Mouse (Mus musculus) liver, postnatal 0 days (tissue): Measurements from ENCODE around the gene Actr3b. TPM values are rescaled to one million over a fixed set of nuclear protein-coding genes. Genes with fewer than 3 reads are reported as not detected.
"Not testable (repeated sequence)": the region's sequence is repeated elsewhere in the genome, so short reads cannot be mapped to it uniquely, and the experiment has no call there.

Experiments
- ATAC-seq: fragments of 200-750 bp; cut with Nextera tagmentation; 2 replicates; pipeline ENCODE4 v1.8.0; 2017; ENCODE audit warnings: mild to moderate bottlenecking, moderate library complexity
- DNase-seq: peaks from one replicate; pipeline ENCODE4 v3.0.0-alpha.2; 2016
- H3K27ac ChIP-seq: fragments of 300-500 bp; sonication (generic); 2 replicates; pipeline ENCODE4 v1.5.1; 2014; ENCODE audit warnings: antibody characterized with exemption, moderate library complexity, mild to moderate bottlenecking, low read depth
- H3K27me3 ChIP-seq: fragments of 300-500 bp; sonication (generic); 2 replicates; pipeline ENCODE4 v1.6.1; 2014; ENCODE audit warnings: low read length, control low read depth, mixed read lengths; ENCODE audit not compliant: insufficient read depth
- H3K36me3 ChIP-seq: fragments of 300-500 bp; sonication (generic); replicated peaks from 2 replicates; pipeline ENCODE4 v1.6.1; 2014; ENCODE audit warnings: mild to moderate bottlenecking, control low read depth, low read length, moderate library complexity, mixed read lengths; ENCODE audit not compliant: insufficient read depth
- H3K4me1 ChIP-seq: fragments of 300-500 bp; sonication (generic); 2 replicates; pipeline ENCODE4 v1.6.1; 2014; ENCODE audit warnings: antibody characterized with exemption, mild to moderate bottlenecking, control low read depth; ENCODE audit not compliant: insufficient read depth
- H3K4me2 ChIP-seq: fragments of 300-500 bp; sonication (generic); 2 replicates; pipeline ENCODE4 v1.6.1; 2014; ENCODE audit warnings: low read depth, mild to moderate bottlenecking, low read length, moderate library complexity, mixed read lengths
- H3K4me3 ChIP-seq: fragments of 300-500 bp; sonication (generic); 2 replicates; pipeline ENCODE4 v1.5.1; 2014; ENCODE audit warnings: low read depth, low read length
- H3K9ac ChIP-seq: fragments of 300-500 bp; sonication (generic); replicated peaks from 2 replicates; pipeline ENCODE4 v1.6.1; 2014; ENCODE audit warnings: mild to moderate bottlenecking, moderate library complexity
- H3K9me3 ChIP-seq: fragments of 300-500 bp; sonication (generic); 2 replicates; pipeline ENCODE4 v1.6.1; 2016; ENCODE audit warnings: mild to moderate bottlenecking, control low read depth, low read length, mixed read lengths
- CTCF ChIP-seq: sonication (generic); IDR thresholded peaks from 2 replicates; pipeline ENCODE4 v1.5.1; 2016; ENCODE audit warnings: antibody characterized with exemption, low read depth
- EP300 ChIP-seq: IDR thresholded peaks from 2 replicates; pipeline ENCODE4 v1.6.1; 2016; ENCODE audit warnings: antibody characterized with exemption, low read depth, mild to moderate bottlenecking
- WGBS: fragments of 180-500 bp; shearing (Covaris S2); extraction: QIAGEN DNeasy Blood & Tissue Kit; methylation state at CpG from one replicate; pipeline ENCODE4 v1.1.7; 2014; ENCODE audit not compliant: insufficient replicate concordance; 5-methylcytosine and 5-hydroxymethylcytosine counted together
- polyA plus RNA-seq: library from polyadenylated mRNA; unstranded; fragments of >200 nt; fragmentation: Nextera tagmentation; extraction: Ambion mirVana; gene quantifications from 2 replicates; pipeline ENCODE4 v1.2.1, GENCODE M21; 2015

Actr3b gene
- polyA plus RNA-seq, 1 experiment from 2014 or later = 0.68 TPM

DNA sequence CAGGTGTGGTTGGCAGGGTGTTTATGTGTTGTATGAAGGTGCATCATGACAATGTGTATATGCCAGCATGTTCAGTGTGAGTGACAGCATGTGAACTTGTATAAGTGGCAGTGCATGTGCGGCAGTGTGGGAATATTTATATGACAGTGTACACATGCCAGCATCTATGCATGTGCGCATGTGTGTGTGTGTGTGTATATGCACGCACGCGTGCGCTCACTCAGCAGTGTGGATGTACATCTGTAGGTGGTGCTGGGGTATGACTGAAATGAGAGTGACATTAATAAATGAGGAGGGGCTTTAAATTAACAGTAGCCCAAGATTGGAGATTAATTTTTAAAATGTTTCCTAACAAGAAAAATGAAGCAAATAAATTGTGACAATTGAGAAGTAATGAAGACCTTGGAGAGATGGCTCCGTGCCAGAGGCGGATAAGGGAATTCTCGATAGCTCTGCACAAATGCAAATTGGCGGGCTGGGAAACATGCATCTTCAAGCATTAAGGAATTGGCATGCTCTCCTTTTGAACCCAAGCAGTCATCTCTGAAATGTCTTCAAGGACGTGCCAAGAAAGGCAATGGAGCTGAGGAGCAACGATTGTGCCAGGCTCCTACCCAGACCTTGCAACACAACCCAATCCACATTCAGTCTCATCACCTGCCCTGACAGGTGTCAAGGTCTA lies 111.7 kb downstream of the Actr3b start:
- Histone ChIP-seq H3K4me1 (no peaks in the 10 kb centered on the region), H3K4me2 (no peak overlapping the region), H3K4me3 (no peak overlapping the region), H3K36me3 (no peaks in the 10 kb centered on the region), H3K9ac (no peak overlapping the region), H3K27ac (no peak overlapping the region), H3K27me3 (no peaks in the 10 kb centered on the region), H3K9me3 (no peaks in the 10 kb centered on the region)
- DNase-seq (no peak), ATAC-seq (no peak)
- 84% methylated on average over 12 of the region's 12 CpGs for WGBS
- TF ChIP-seq EP300 = no peak

DNA sequence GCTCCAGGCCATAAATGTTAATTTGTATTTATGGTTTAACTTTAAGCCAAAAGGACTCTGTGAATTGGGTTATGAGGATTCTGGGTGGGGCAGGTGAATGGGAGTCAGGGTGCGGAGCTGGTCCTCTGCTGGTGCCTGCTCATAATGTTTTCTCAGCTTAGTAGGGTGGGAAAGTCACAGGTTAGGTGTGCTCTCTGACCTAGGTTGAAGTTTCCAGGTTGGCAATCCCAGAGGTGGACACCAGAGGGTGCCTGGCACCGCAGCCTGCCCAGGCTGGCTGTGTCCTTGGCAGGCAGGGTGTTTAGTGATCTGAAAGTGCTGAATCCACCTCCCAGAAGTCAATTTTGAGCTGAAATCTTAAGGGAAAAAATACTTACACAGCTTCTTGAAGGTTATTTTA lies 113.2 kb downstream of the Actr3b start:
- TF ChIP-seq EP300 (no peak), CTCF (no peak)
- DNase-seq = no peak

DNA sequence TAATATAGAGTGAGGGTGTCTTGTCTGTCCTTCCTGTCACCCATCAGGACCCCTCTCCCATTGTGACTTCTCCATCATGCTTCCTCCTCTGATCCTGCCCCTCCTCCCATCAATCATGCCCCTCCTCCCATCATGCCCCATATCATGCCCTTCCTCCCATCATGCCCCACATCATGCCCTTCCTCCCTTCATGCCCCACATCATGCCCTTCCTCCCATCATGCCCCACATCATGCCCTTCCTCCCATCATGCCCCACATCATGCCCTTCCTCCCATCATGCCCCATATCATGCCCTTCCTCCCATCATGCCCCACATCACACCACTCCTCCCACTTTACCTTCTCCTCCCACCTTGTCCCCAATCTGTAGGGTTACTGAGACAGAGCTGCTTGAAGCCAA lies 116.1 kb downstream of the Actr3b start:
- H3K27me3 ChIP-seq, H3K27ac ChIP-seq, DNase-seq, ATAC-seq, H3K4me1 ChIP-seq, H3K36me3 ChIP-seq, H3K4me2 ChIP-seq, H3K4me3 ChIP-seq, H3K9ac ChIP-seq, H3K9me3 ChIP-seq: not testable (repeated sequence)

More for the DNA sequence above, 113.2 kb downstream of the Actr3b start:
- Histone ChIP-seq H3K9ac (no peak overlapping the region), H3K4me2 (no peak overlapping the region), H3K4me1 (no peaks in the 10 kb centered on the region), H3K27ac (no peak overlapping the region), H3K9me3 (no peaks in the 10 kb centered on the region), H3K36me3 (no peaks in the 10 kb centered on the region), H3K27me3 (no peaks in the 10 kb centered on the region), H3K4me3 (no peak overlapping the region)
- WGBS = 57% methylated on average over 2 of the region's 2 CpGs
- no peak for ATAC-seq

DNA sequence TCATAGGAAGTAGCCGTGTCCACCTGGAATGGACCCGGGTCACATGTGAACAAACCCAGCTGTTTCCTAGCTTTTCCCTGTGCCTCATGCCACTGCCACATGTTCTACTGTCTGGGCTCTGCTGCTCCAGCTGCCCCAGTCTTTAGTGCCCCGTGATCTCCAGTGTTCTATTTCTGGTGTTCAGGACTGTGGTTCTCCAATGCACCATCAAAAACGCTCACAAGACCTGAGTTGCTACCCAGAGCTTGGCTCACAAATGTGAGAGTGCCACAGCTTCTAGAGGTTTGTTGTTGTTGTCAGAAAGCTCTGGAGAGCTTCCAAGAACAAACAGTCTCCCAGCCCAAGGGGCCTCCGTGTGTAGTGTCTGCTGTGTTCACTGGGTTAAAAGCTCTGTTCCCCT lies 117.5 kb downstream of the Actr3b start:
- no peak for ATAC-seq
- Histone ChIP-seq H3K9me3 (no peaks in the 10 kb centered on the region), H3K9ac (no peak overlapping the region), H3K4me1 (no peaks in the 10 kb centered on the region), H3K27ac (no peak overlapping the region), H3K36me3 (no peaks in the 10 kb centered on the region), H3K27me3 (no peaks in the 10 kb centered on the region), H3K4me2 (no peak overlapping the region), H3K4me3 (no peak overlapping the region)
- DNase-seq = no peak
- no peak for TF ChIP-seq CTCF
- TF ChIP-seq EP300 = no peak
- whole genome bisulfite sequencing = 73% methylated on average over 5 of the region's 5 CpGs

DNA sequence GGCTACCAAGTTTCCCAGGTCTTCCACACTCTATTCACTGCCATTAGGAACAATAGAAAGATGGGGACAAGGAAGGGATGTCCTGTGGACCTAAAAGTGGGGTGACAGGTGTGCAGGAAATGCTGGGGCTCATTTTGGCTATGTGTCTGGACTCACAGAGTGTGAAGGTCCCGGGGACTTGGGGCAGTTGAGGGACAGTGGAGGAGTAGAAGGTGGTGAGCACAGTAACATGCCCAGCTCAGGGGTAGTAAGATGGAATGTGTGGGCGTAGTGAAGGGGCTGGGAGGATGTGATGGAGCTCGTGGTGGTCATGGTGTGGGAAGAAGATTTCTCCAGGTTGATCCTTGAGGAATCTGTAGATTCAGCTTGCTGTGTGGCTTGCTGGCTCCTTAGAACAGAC lies 118.2 kb downstream of the Actr3b start:
- 72% methylated on average over 3 of the region's 3 CpGs for WGBS

DNA sequence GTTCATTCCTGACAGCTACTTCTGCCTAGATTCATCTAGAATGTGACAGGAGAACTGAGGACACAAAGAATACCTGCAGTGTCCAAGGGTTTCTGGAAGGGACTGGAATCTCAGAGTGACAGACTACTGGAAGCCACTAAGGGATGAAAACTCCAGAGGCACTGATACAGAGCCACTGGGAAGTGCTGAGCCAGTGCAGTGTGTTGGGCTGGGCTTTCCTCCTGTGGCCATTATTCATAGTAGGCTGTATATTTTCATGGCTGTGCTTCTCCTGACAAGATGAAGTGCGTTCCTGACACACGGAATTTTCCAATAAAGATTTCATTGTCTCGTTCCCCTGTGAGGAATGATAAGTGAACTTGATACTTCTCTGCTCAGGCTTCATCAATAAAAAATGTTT lies 126.9 kb downstream of the Actr3b start:
- Histone ChIP-seq H3K9me3 (peaks cover 3% of the 10 kb centered on the region; the same call in 1 of the 2 replicates), H3K9ac (no peak overlapping the region), H3K27me3 (no peaks in the 10 kb centered on the region), H3K4me3 (no peak overlapping the region), H3K4me1 (no peaks in the 10 kb centered on the region), H3K36me3 (no peaks in the 10 kb centered on the region), H3K27ac (no peak overlapping the region), H3K4me2 (no peak overlapping the region)
- TF ChIP-seq CTCF (no peak), EP300 (no peak)
- no peak for ATAC-seq
- 77% methylated on average over 3 of the region's 3 CpGs for WGBS
- DNase-seq = no peak

More for the DNA sequence above, 118.2 kb downstream of the Actr3b start:
- no peaks in the 10 kb centered on the region for H3K9me3 ChIP-seq
- no peak overlapping the region for H3K27ac ChIP-seq
- H3K36me3 ChIP-seq = no peaks in the 10 kb centered on the region
- no peaks in the 10 kb centered on the region for H3K4me1 ChIP-seq
- no peak for DNase-seq
- H3K9ac ChIP-seq = no peak overlapping the region
- ATAC-seq = no peak
- H3K27me3 ChIP-seq = no peaks in the 10 kb centered on the region
- TF ChIP-seq CTCF (no peak), EP300 (no peak)
- no peak overlapping the region for H3K4me2 ChIP-seq
- H3K4me3 ChIP-seq = no peak overlapping the region
